Mouse (Mus musculus) neural tube, embryonic 10.5 days (tissue): ENCODE results near the gene Trem3.

ENCODE experiments used
- DNase-seq: peaks from one replicate; pipeline ENCODE4 v3.0.0-alpha.2; 2017; ENCODE audit warnings: low spot score; ENCODE audit errors: extremely low spot score

Gene Trem3

DNA sequence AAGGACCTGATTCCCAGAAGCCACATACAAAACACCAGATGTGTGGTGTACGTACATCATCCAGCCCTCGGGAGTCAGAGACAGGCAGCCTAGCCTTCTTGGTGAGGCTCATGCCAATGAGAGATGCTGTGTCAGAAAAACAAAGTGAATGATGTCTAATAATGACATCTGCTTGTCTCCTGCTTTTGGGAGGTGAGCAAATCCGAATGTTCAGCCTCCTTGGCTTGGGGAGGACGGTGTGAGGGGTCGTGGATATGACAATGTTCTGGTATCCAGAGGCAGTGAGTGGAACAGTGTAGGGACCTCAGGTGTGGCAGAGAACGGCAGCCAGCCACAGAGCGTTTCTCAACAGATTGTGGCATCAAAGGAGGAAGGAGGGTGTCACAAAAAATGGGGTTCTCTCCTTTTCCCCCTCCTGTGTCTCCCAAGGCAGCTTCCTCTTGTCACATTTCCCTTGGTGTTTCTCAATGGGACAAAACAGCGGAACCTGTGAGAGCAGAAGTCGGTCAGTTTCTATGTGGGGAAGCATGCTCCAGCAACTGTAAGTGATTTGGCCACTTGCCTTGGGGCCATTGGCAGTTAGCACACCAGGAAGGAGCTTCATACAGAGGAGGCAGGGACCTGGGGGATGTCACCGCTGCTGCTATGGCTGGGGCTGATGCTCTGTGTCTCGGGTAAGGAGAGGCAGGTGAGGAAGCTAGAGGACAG is at the start of gene Trem3:
TSS of gene Trem3 (plus strand) at position 557 of the 708 bp plus-strand sequence.
- DNase-seq, result no peak

DNA sequence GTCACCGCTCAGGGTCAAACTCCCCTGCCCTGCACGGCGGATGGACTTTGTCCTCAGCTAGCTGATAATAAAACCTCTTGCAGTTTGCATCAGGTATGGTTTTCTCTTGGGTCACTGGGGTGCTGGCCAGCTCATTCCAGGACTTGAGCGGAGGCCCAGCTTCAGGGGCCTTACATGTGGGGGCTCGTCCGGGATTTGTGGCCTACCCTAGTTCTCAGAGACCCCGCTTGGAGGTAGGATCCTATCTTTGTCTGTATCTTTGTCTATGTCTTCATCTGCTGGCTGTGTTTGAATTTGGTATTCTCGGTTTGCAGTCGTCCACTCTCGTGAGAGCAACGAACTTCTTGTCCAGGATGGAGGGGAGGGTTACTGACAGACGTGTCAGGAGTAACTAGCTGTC is 44.5 kb upstream of the Trem3 start:
- no peak for DNase-seq

DNA sequence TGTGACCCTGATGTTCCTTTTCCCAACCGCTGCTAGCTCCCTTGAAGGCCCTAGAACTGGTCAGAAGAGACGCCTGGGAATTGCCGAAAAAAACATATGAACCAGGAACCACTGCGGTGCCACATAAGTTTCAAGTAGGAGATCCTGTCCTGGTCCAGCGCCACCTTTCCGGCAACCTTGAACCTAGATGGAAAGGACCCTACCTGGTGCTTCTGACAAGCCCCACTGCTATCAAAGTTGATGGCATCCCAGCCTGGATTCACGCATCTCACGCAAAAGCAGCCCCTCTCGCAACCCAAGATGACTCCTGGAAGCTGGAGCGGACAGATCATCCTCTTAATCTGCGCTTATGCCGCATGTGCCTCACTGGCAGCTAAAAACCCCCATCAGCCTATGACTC is 35.0 kb upstream of the Trem3 start:
- DNase-seq, result no peak

DNA sequence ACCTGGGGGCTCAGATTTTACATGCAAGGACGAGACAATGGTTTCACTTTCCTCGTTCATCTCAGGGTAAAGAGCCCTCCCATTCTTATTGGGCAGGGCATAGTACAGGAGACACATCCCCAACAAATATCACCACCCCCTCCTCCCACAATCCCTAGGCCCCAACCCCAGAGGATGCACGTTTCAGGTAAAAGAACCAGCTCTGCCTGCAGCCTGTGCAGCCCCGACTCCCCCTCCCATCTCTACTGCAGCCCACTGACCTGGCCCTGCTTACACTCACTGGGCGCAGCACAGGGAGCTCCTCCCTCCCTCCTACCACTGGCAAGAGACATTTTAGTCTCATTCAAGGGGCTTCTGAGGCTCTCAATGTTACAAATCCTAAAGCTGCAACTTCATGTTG is 34.1 kb upstream of the Trem3 start:
- no peak for DNase-seq

DNA sequence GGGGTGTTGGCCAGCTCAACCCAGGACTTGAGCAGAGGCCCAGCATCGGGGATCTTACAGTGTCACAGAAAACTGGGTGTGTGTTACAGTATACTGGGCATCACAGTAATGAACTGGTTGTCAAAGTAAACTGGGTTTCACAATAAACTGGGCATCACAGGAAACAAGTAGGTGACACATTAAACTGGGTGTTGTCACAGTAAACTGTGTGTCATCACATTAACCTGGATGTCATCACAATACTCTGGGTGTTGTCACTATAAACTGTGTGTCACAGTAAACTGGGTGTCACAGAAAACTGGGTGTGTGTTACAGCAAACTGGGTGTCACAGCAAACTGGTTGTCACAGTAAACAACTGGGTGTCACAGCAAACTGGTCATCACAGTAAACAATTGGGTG is 32.1 kb upstream of the Trem3 start:
- no peak for DNase-seq

DNA sequence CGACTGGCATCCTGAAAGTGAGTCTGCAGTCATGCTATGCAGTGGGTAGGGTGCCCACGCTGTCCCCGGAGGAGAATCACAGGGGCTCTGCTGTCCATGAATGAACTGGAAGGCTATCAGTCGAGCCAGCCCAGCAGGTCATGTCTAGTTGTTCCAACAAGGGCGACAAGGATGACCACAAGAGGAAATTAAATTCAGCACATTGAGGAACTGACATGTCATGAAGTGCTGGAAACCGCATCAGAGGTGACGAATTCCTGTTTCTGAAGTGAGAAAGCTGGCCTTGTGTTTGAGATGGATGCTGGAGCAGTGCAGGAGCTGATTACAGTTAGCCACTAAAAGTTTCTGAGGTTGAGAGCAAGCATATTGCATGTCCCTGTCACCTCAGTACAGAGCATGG is 16.9 kb upstream of the Trem3 start:
- no peak for DNase-seq

DNA sequence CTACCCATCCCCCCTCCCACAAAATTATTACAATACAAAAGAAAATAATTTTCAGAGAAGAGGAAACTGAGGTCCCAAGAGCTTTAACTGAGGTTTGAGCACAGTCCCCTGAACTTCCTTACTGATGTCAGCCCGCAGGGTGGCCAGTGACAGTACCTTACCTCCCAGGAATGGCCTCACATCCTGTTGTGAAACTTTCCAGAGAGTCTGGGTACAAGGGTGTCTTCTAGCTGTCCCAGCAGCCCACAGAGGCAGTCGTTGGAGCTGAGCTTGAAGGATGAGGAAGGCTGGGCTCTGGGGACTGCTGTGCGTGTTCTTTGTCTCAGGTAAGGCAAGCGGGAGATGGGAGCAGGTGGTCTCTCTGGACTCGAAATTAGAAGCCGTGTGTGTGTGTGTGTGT is 15.1 kb upstream of the Trem3 start, which contains the start of gene Trem1:
TSS of gene Trem1 (plus strand) at position 251 of the 400 bp plus-strand sequence.
- DNase-seq, result no peak

DNA sequence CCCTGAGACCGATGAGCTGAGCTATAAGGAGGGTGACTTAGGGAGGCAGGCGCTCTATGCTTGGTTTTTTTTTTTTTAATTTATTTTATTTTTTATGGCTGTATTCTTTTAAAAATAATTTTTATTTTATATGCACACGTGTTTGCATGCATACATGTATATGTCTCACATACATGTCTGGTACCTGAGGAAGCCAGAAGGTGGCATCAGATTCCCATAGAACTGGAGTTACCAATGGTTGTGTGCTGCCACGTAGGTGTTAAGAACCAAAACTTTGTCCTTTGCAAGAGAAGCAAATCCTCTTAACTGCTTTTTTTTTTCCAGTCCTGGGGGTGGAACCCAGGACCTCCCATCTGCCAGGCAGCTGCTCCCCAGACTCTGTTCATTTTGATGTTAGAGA is 13.8 kb upstream of the Trem3 start:
- DNase-seq, result no peak

DNA sequence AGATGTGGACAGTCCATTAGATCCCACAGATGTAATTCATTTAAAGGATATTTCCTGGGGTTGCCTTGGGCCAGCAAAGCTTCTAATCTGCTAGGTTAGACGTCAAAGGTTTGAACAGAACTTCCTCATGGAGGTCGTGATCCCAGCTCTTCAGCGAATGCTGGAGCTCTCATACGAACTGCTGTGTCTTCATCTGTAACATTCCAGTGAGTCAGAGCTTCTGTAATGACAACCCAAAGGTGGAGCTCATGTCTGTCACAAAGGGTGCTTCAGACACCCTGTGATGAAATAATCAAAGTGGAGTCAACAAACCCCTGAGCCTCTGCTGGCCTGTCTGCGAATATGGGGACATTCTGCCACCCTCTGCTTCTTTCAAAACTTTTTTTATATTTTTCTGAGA is 13.0 kb upstream of the Trem3 start:
- DNase-seq, result no peak

DNA sequence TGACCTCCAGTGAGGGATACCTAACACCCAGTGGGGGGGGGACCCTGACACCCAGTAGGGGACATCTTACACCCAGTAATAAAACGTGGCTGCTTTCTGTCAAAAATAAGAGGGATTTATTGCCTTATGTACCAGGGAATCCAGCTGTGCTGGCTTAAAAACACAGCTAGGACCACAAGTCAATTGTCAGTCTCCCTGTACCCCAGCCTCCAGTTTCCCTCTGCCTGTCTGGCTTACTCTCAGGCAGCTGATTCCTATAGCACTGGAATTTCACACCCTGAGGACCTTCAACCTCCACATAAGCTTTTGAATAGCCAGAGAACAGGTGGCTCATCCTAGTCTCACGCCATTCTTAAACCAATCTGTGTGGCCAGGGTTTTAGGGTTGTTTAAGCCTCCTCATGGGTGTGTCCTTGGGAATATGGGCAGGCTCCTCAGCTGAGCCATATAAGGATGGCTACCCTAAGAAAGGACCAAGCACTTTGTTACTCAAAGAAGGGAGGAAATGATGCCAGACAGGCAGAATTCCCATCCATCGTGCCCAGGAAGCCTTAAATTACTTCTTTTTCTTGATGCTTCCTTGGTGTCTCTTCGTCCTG is 11.7 kb upstream of the Trem3 start:
- DNase-seq, result no peak

DNA sequence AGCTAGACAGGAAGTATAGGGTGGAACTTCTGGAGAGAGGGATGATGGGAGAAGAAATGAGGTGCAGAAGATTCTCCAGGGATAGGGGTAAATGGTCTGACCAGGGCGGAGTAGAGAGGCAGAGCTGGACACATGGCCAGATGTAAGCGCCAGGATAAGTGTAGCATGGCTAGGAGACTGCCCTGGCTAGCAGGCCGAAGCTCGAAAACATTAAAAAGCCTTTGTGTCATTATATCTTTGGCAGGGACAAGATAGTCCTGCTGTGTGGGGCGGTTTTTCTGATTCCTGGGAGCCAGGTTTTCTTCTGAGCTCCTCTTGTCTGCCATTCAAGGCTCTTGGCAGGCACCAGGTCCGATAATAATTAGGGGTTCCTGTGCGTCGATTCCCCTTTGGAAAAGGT is 10.0 kb upstream of the Trem3 start:
- DNase-seq, result no peak

DNA sequence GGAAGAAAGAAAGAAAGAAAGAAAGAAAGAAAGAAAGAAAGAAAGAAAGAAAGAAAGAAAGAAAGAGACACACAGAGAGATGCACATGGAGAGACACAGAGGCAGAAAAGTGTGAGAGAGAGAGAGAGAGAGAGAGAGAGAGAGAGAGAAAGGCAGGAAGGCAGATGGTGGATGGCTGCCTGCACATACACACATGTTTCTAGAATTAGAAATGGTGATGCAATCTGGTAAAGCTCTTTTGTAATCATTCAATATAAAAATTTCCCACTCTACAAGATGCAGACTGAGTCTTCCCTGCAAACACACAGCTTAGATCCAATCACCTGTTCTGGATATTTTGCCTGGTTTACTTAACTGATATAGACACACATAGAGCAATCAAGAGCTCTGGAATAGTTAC is 1.5 kb downstream of the Trem3 start:
- DNase-seq, result no peak

DNA sequence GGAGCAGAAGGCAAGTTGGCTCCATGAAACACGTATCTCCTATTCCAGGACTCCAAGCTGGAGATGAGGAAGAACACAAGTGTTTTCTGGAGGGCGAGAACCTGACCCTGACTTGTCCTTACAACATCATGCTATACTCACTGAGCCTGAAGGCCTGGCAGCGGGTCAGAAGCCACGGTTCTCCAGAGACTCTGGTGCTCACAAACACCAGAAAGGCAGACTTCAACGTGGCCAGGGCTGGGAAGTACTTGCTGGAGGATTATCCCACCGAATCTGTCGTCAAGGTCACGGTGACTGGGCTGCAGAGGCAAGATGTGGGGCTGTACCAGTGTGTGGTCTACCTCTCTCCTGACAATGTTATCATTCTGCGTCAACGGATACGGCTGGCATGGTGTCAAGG is 1.9 kb downstream of the Trem3 start:
- DNase-seq, result no peak

DNA sequence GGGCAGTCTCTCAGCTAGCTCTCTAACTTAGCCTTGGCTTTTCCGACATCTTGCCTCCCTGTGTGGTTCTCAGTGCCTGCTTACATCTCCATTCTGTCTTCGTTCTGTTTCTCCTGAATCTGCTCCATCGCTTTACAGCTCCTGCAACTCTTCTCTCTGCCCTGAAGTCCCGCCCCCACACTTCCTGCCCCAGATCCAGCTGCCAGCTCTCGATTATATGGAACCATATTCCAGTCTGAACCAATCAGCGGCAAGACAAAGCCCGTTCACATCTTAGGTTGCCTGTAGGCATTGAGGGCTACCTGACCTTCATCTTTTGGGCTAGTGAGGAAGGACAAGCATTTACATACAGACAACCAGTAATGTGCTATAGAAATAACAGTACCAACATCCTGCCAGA is 3.1 kb downstream of the Trem3 start:
- no peak for DNase-seq

DNA sequence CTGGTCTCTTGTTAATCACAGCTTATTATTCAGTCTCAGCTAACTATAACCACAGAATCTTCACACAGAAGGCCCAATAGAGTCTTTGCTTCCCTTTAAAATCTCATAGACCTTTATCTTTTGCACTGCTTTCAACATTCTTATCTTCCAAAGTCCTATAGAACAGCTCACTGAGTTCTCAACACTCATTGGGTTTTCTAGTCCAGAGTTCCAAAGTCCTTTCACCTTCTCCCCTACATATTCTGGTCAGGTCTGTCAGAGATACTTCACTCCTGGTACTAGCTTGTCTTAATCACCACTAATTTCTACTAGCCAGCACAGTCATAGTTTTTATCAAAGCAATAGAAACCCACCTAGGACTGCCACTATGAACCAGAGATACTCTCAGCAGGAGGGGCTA is 9.0 kb downstream of the Trem3 start:
- DNase-seq, result no peak

DNA sequence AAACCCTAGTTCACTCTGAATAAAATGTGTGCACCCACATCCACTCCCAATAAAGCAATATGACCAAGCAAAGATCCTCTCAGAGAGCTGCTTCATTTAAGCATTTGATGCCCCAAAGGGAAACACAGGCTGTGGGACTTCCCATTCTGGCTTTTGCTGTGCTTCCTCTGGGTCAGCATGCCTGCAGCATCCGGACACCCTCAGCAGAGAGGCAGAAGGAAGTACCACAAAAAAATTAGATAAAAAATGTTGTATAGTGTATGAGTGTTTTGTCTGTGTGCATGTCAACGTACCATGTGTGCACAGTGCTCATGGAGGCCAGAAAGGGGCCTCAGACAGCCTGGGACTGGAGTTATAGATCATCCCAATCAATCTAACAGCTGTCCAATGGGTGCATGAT is 14.3 kb downstream of the Trem3 start:
- no peak for DNase-seq

DNA sequence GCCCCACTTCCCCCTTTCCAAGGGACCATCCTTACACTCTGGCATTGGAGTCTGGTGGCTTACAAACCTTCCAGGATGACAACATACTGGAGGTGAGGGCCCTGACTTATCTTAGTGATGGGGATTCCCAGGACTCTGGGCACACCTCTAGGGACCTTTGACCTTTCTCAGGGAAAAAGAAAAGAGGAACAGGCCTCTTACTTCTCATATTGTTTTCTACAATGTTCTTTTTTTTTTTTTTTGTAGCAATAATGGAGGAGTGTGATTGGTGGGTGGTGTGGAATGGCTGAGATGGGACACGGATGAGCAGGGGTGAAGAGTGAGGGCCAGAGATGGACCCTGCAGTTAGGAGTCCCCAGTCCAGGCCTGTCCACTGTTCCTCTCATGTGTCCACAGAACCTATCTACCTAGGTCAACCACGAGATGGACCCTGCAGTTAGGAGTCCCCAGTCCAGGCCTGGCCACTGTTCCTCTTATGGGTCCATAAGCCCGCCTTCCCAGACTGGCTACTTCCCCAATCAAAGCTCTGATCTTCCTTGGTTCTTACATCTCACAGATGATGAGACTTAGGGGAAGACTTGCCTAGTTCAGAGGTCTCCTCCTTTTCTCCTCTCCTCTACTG is 16.3 kb downstream of the Trem3 start, which contains the start of gene Treml4:
TSS of gene Treml4 (plus strand) at position 555 of the 622 bp plus-strand sequence.
- DNase-seq, result no peak

DNA sequence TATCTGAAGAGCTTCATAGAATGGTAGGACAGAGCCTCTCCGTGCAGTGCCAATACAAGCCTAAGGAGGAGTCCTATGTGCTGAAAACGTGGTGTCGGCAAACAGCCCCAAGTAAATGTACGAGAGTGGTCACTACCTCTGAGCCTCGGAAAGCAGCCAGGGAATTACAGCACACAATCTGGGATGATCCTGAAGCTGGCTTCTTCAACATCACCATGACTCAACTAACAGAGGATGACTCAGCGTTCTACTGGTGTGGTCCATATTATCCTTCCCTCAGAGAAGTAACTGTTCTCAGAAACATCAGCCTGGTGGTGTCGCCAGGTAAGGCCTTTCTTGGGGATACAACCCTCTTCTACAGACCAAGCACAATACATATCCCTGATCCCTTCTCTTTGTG is 17.1 kb downstream of the Trem3 start:
- no peak for DNase-seq

DNA sequence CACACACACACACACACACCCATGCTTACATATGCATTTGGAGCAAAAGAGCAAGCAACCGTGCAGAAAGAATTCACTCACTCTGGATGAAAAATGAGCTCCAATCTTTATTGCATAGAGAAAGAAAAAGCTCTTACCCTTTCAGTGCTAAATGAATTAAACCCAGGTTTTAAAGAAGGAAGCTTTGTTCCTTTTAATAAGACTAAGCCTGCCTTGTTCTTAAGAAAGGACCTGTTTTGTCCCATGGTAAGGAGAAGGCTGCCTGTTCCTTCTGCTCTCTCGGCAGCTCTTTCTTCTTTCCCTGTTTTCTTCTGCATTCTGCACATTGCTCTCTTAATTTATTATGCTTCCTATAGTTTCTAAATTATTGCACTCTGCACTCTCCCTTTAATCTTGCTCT is 18.6 kb downstream of the Trem3 start:
- DNase-seq, result no peak

DNA sequence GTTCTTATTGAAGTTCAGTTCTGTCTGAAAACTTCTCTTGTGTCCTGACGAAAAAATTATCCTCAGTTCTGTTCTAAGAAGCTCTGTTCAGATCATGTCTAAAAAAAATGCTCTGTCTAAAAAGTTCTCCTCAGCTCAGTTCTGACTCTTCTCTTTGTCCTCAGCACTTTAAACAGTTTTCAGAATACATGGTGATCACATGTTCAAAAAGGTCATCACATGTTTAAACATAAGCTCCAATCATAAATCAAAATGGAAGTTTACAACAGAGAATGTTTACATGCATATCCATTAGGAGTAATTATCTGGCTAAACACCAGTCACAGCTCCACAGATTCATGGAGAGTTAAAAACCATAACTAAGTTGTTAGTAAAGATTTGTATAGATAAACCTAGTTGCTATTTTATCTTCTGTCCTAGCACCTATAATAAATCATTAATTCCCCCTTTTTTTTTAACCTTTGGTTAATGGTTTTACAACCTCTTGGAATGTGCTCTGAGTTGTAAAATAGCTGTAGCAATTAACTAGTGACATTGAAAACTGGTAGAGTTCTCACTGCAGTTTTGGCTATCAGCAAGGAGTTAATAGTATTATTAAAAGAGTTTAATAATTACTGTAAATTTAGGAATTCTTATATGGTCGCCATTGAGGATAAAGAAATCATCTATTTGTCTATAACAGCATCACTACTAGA is 19.2 kb downstream of the Trem3 start:
- DNase-seq, result no peak

DNA sequence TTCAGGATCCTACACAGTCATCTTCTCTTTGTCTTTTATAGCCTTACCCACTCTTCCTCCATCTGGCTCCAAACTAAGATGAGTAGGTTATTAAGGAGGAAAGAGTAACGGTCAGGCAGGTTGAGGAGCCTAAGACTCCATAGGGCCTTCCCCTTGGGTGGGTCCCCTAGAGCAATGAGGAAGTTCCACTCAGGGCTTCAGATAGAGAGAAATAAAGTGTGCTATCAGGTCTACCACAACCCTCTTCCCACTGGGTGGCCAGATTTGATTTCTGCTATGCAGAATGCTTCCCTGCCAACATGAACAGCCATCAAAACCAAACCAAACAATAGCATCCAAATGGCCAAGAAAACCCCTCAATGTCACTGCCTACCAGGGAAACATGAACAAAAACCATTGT is 20.0 kb downstream of the Trem3 start:
- DNase-seq, result no peak

DNA sequence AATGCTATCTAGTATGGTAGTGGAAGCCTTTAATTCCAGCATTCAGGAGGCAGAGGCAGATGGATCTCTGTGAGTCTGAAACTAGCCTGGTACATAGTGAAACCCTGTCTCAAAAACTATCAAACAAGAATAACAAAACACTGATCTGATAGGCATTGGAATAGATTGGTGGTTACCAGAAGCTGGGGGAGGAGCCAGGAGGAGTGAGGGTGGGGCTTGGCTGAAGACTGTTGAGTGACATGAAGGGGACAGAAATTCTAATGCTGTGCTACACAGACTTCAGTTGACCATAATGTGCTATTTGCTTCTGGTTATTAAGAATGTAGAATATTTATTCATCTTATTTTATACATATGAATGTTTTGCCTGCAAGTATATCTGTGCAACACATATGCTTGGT is 20.7 kb downstream of the Trem3 start:
- no peak for DNase-seq
